Mouse (Mus musculus): ENCODE measurements around the gene Rab1b.
A peak's percentile ranks its signal among the peaks of the same experiment; 100 is the strongest.
"Not testable (repeated sequence)": the region's sequence is repeated elsewhere in the genome, so short reads cannot be mapped to it uniquely, and the experiment has no call there.

Gene Rab1b

GRCm38 (mm10) chr19:5106731-5107191, at the start of gene Rab1b:
Rab1b (minus strand) TSS chr19:5107072.
- DNase-seq = peak; percentile 99

- no peak for DNase-seq
Observed at GRCm38 (mm10) chr19:5152261-5152660, 45.4 kb upstream of the Rab1b start.

- DNase-seq = no peak
Observed at GRCm38 (mm10) chr19:5151741-5152140, 44.9 kb upstream of the Rab1b start.

GRCm38 (mm10) chr19:5151331-5151730, 44.5 kb upstream of the Rab1b start:
- peak; percentile 94 for DNase-seq

- DNase-seq = peak; percentile 79
Observed at GRCm38 (mm10) chr19:5150358-5150757, 43.5 kb upstream of the Rab1b start.

GRCm38 (mm10) chr19:5149041-5149440, 42.2 kb upstream of the Rab1b start:
- not testable (repeated sequence) for DNase-seq

- peak; percentile 90 for DNase-seq
Observed at GRCm38 (mm10) chr19:5139640-5140039, 32.8 kb upstream of the Rab1b start.

GRCm38 (mm10) chr19:5131237-5131636, 24.4 kb upstream of the Rab1b start:
- DNase-seq = no peak

- DNase-seq = no peak
Observed at GRCm38 (mm10) chr19:5129770-5130169, 22.9 kb upstream of the Rab1b start.

GRCm38 (mm10) chr19:5124055-5124614, 17.3 kb upstream of the Rab1b start:
- DNase-seq = peak; percentile 76

GRCm38 (mm10) chr19:5123241-5123640, 16.4 kb upstream of the Rab1b start:
- DNase-seq = no peak

- no peak for DNase-seq
Observed at GRCm38 (mm10) chr19:5122492-5122891, 15.6 kb upstream of the Rab1b start.

GRCm38 (mm10) chr19:5118384-5118698, 11.5 kb upstream of the Rab1b start, which contains the start of gene Klc2:
Klc2 (minus strand) TSS chr19:5118560.
- no peak for DNase-seq

GRCm38 (mm10) chr19:5117494-5118383, 10.9 kb upstream of the Rab1b start:
- DNase-seq = peak; percentile 94

GRCm38 (mm10) chr19:5113783-5114182, 6.9 kb upstream of the Rab1b start:
- peak; percentile 62 for DNase-seq

- peak; percentile 68 for DNase-seq
Observed at GRCm38 (mm10) chr19:5109659-5110453, 3.0 kb upstream of the Rab1b start.

GRCm38 (mm10) chr19:5108702-5109101, 1.8 kb upstream of the Rab1b start:
- DNase-seq = no peak

- DNase-seq = no peak
Observed at GRCm38 (mm10) chr19:5108271-5108575, 1.4 kb upstream of the Rab1b start.

- DNase-seq = no peak
Observed at GRCm38 (mm10) chr19:5107556-5108270, 841 bp upstream of the Rab1b start.

GRCm38 (mm10) chr19:5106074-5106473, 798 bp downstream of the Rab1b start:
- no peak for DNase-seq

- no peak for DNase-seq
Observed at GRCm38 (mm10) chr19:5098363-5099143, 8.3 kb downstream of the Rab1b start, which contains the start of gene Cnih2. Cnih2 (minus strand) TSS chr19:5098521.
